8 mouse cellular contexts compared by ENCODE assay signal in genomic region chr6:113306322-113306985, GRCm38 (mm10). TPM values are rescaled to one million over a fixed set of nuclear protein-coding genes. Genes with fewer than 3 reads are reported as not detected.
DNase-seq lines count a peak whose midpoint lies in the region; ATAC-seq lines count a peak whose summit lies in the region.

No protein-coding gene starts in this region.

- WGBS in hindbrain, embryonic 11.5 days, result under 1% methylated on average over 50 of the region's 50 CpGs

- ATAC-seq in hindbrain, embryonic 11.5 days (ENCODE audit: low FRiP score), result peak; percentile 98

- DNase-seq in Muller cell, postnatal 12 days (ENCODE audit: inconsistent ontology term), result peak; percentile 100
- peak; percentile 100 for DNase-seq in cerebellum, adult 9-11 months
- DNase-seq in frontal cortex, adult 2 months (ENCODE audit: extremely low spot score in 1 of 2, low spot score in 1 of 2), result peak; percentile 99
- peak; percentile 98 for DNase-seq in hindbrain, embryonic 11.5 days (ENCODE audit: low spot score)
- DNase-seq in layer of hippocampus, postnatal 10 days (ENCODE audit: low spot score in 2 of 2), result peak; percentile 97 to 99
- DNase-seq in lung, postnatal 10 days, result peak; percentile 100
- peak; percentile 100 for DNase-seq in ovary, postnatal 36 days (ENCODE audit: low spot score)
- peak; percentile 99 for DNase-seq in thymus, postnatal 25 days

- peak overlapping the region; percentile 97 for H3K4me3 ChIP-seq in hindbrain, embryonic 11.5 days (ENCODE audit: low read depth, low read length)

- no peaks in the 10 kb centered on the region for H3K9me3 ChIP-seq in hindbrain, embryonic 11.5 days (ENCODE audit: control insufficient read depth, low read length)

- H3K27me3 ChIP-seq in hindbrain, embryonic 11.5 days (ENCODE audit: control insufficient read depth, insufficient read depth, low read length), result no peaks in the 10 kb centered on the region

- H3K36me3 ChIP-seq in hindbrain, embryonic 11.5 days (ENCODE audit: control insufficient read depth, insufficient read depth, low read length), result peaks cover 4% of the 10 kb centered on the region; the same call in 1 of the 2 replicates

- peak overlapping the region; percentile 98 for H3K4me2 ChIP-seq in hindbrain, embryonic 11.5 days (replicated peaks; ENCODE audit: low read depth, low read length)

- peaks cover 10% of the 10 kb centered on the region for H3K4me1 ChIP-seq in hindbrain, embryonic 11.5 days (replicated peaks; ENCODE audit: control insufficient read depth, insufficient read depth, low read length)

- peak overlapping the region; percentile 99 for H3K27ac ChIP-seq in hindbrain, embryonic 11.5 days (ENCODE audit: low read depth, low read length)

- peak overlapping the region; percentile 96 for H3K9ac ChIP-seq in hindbrain, embryonic 11.5 days (ENCODE audit: low read depth, low read length)

RNA-seq across cellular contexts. Expression of gene Brpf1, which starts 0.5 kb away (rescaled TPM):
- polyA plus RNA-seq in frontal cortex, adult 2 months (2012; rRNA removed), result 24.8 and 27.3 TPM in 2 replicates
- polyA plus RNA-seq in hindbrain, embryonic 11.5 days (2014; fragmentation: Nextera tagmentation; extraction: Ambion mirVana), result 19.4 and 22.0 TPM in 2 replicates
- total RNA-seq in layer of hippocampus, postnatal 10 days (2021), result 10 to 100 TPM; 28.3 to 28.6 TPM

RNA-seq across cellular contexts. Expression of gene Ogg1, which starts 20.3 kb away (rescaled TPM):
- 10.4 and 11.8 TPM in 2 replicates for polyA plus RNA-seq in frontal cortex, adult 2 months (2012; rRNA removed)
- 10.5 and 10.6 TPM in 2 replicates for polyA plus RNA-seq in hindbrain, embryonic 11.5 days (2014; fragmentation: Nextera tagmentation; extraction: Ambion mirVana)
- 1 to 10 TPM; 6.7 to 8.0 TPM for total RNA-seq in layer of hippocampus, postnatal 10 days (2021)

RNA-seq across cellular contexts. Expression of gene Cpne9, which starts 24.3 kb away (rescaled TPM):
- 70.1 and 97.8 TPM in 2 replicates for polyA plus RNA-seq in frontal cortex, adult 2 months (2012; rRNA removed)
- 0.24 and 0.29 TPM in 2 replicates for polyA plus RNA-seq in hindbrain, embryonic 11.5 days (2014; fragmentation: Nextera tagmentation; extraction: Ambion mirVana)
- 1 to 10 TPM; 7.1 to 8.1 TPM for total RNA-seq in layer of hippocampus, postnatal 10 days (2021)

RNA-seq across cellular contexts. Expression of gene Camk1, which starts 37.3 kb away (rescaled TPM):
- 151 and 173 TPM in 2 replicates for polyA plus RNA-seq in frontal cortex, adult 2 months (2012; rRNA removed)
- polyA plus RNA-seq in hindbrain, embryonic 11.5 days (2014; fragmentation: Nextera tagmentation; extraction: Ambion mirVana), result 56.3 and 57.7 TPM in 2 replicates
- 10 to 100 TPM; 59.5 to 64.3 TPM for total RNA-seq in layer of hippocampus, postnatal 10 days (2021)

Comparison
In these comparisons a context has a peak if more than half of its experiments do, and no peak if none do; other contexts are left out.
1. Peak in every context shown above with its lines: DNase-seq, ATAC-seq, H3K4me3 ChIP-seq and H3K27ac ChIP-seq.
2. RNA of gene Cpne9, which starts 24.3 kb away (polyA plus RNA-seq): 70.1 to 97.8 TPM in frontal cortex, adult 2 months; 0.24 to 0.29 TPM in hindbrain, embryonic 11.5 days; every median in the first group is over 10 times any median in the second.